Mouse (Mus musculus): Measurements from ENCODE around the gene Gm20388.

- TF ChIP-seq CTCF (IDR thresholded peaks at IDR 0.05; ENCODE audit: low read depth, low read length) (no peak), POLR2A (IDR thresholded peaks at IDR 0.05; ENCODE audit: insufficient read depth, low read length) (no peak), EP300 (IDR thresholded peaks at IDR 0.05; ENCODE audit: insufficient read depth, low read depth, low read length) (no peak)
Observed at GRCm38 (mm10) chr8:123101244-123101643, 3190.6 kb downstream of the Gm20388 start.

Measured in ES-Bruce4 (cell line).